Mouse (Mus musculus) hindbrain, embryonic 12.5 days (tissue): ENCODE measurements around the gene Oog2. TPM values are rescaled to one million over a fixed set of nuclear protein-coding genes. Genes with fewer than 3 reads are reported as not detected.
"Not testable (repeated sequence)": the region's sequence is repeated elsewhere in the genome, so short reads cannot be mapped to it uniquely, and the experiment has no call there.

Experiments
- ATAC-seq: fragments of 200-750 bp; cut with Nextera tagmentation; 2 replicates; pipeline ENCODE4 v1.8.0; 2017; ENCODE audit warnings: moderate TSS enrichment; ENCODE audit not compliant: low FRiP score
- H3K27ac ChIP-seq: fragments of 300-500 bp; sonication (generic); 2 replicates; pipeline ENCODE4 v1.5.1; 2016; ENCODE audit warnings: mild to moderate bottlenecking
- H3K27me3 ChIP-seq: fragments of 300-500 bp; sonication (generic); 2 replicates; pipeline ENCODE4 v1.6.1; 2016; ENCODE audit warnings: mild to moderate bottlenecking
- H3K36me3 ChIP-seq: fragments of 300-500 bp; sonication (generic); 2 replicates; pipeline ENCODE4 v1.6.1; 2016; ENCODE audit warnings: mild to moderate bottlenecking
- H3K4me1 ChIP-seq: fragments of 300-500 bp; sonication (generic); 2 replicates; pipeline ENCODE4 v1.6.1; 2016
- H3K4me2 ChIP-seq: fragments of 300-500 bp; sonication (generic); replicated peaks from 2 replicates; pipeline ENCODE4 v1.6.1; 2016; ENCODE audit warnings: mild to moderate bottlenecking
- H3K4me3 ChIP-seq: fragments of 300-500 bp; sonication (generic); 2 replicates; pipeline ENCODE4 v1.5.1; 2016; ENCODE audit warnings: mild to moderate bottlenecking
- H3K9ac ChIP-seq: fragments of 300-500 bp; sonication (generic); 2 replicates; pipeline ENCODE4 v1.6.1; 2016; ENCODE audit warnings: mild to moderate bottlenecking, moderate library complexity
- H3K9me3 ChIP-seq: fragments of 300-500 bp; sonication (generic); replicated peaks from 2 replicates; pipeline ENCODE4 v1.6.1; 2016; ENCODE audit warnings: mild to moderate bottlenecking
- WGBS: fragments of 180-500 bp; shearing (Covaris S2); methylation state at CpG from one replicate; pipeline ENCODE4 v1.1.7; 2016; 5-methylcytosine and 5-hydroxymethylcytosine counted together
- polyA plus RNA-seq: library from polyadenylated mRNA; unstranded; fragments of >200 nt; fragmentation: Nextera tagmentation; extraction: Ambion mirVana; gene quantifications from 2 replicates; pipeline ENCODE4 v1.2.1, GENCODE M21; 2016

Gene Oog2
- polyA plus RNA-seq, result not detected in 2 replicates

- Histone ChIP-seq H3K4me1 (no peaks in the 10 kb centered on the region), H3K36me3 (no peaks in the 10 kb centered on the region), H3K9ac (no peak within 1 kb of the TSS), H3K27ac (no peak within 1 kb of the TSS), H3K4me3 (no peak within 1 kb of the TSS), H3K4me2 (no peak within 1 kb of the TSS), H3K9me3 (peaks cover 38% of the 10 kb centered on the region), H3K27me3 (no peaks in the 10 kb centered on the region)
- 42% methylated on average over 1 of the region's 1 CpGs for WGBS
- ATAC-seq, result no peak
Measured at GRCm38 (mm10) chr4:144190419-144190818, at the start of gene Oog2. Gene Oog2, plus strand, starts transcription at chr4:144190719.

GRCm38 (mm10) chr4:144162563-144162962, 28.0 kb upstream of the Oog2 start, which contains the start of gene Oog3:
Gene Oog3, minus strand, starts transcription at chr4:144162663.
- 71% methylated on average over 1 of the region's 1 CpGs for WGBS

GRCm38 (mm10) chr4:144213218-144213617, 22.7 kb downstream of the Oog2 start, which contains the start of gene C87977:
Gene C87977, minus strand, starts transcription at chr4:144213318.
- H3K4me2 ChIP-seq, ATAC-seq: not testable (repeated sequence)
- WGBS, result 77% methylated on average over 1 of the region's 1 CpGs

More at GRCm38 (mm10) chr4:144162563-144162962, 28.0 kb upstream of the Oog2 start, which contains the start of gene Oog3:
- no peak for ATAC-seq
- Histone ChIP-seq H3K4me1 (no peaks in the 10 kb centered on the region), H3K9ac (no peak within 1 kb of the TSS), H3K27ac (no peak within 1 kb of the TSS), H3K27me3 (no peaks in the 10 kb centered on the region), H3K4me2 (no peak within 1 kb of the TSS), H3K9me3 (peaks cover 75% of the 10 kb centered on the region), H3K4me3 (no peak within 1 kb of the TSS), H3K36me3 (no peaks in the 10 kb centered on the region)

More at GRCm38 (mm10) chr4:144213218-144213617, 22.7 kb downstream of the Oog2 start, which contains the start of gene C87977:
- H3K27ac ChIP-seq, H3K27me3 ChIP-seq, H3K36me3 ChIP-seq, H3K4me1 ChIP-seq, H3K9ac ChIP-seq, H3K4me3 ChIP-seq: not testable (repeated sequence)
- H3K9me3 ChIP-seq, result peaks cover 19% of the 10 kb centered on the region; the same call in 1 of the 2 replicates

Other genes with a start within 250 kb of the Oog2 start
- gene Pramef25, start 239.7 kb upstream of the Oog2 start, polyA plus RNA-seq, result not detected in 2 replicates
- gene Gm13101, start 223.8 kb upstream of the Oog2 start, polyA plus RNA-seq, result not detected in 2 replicates
- not detected in 2 replicates for gene Pramef17, start 196.3 kb upstream of the Oog2 start, polyA plus RNA-seq
- gene Pramel4, start 131.6 kb upstream of the Oog2 start, polyA plus RNA-seq, result not detected in 2 replicates
- gene Gm13102, start 84.2 kb upstream of the Oog2 start, polyA plus RNA-seq, result not detected in 2 replicates
- gene Oog3, start 28.1 kb upstream of the Oog2 start, polyA plus RNA-seq, result not detected in 2 replicates
- not detected in 2 replicates for gene C87977, start 22.6 kb downstream of the Oog2 start, polyA plus RNA-seq
- gene Pramel5, start 89.8 kb downstream of the Oog2 start, polyA plus RNA-seq, result not detected in 2 replicates
- not detected in 2 replicates for gene Gm13128, start 139.5 kb downstream of the Oog2 start, polyA plus RNA-seq
- not detected in 2 replicates for gene Gm13119, start 167.2 kb downstream of the Oog2 start, polyA plus RNA-seq
- not detected in 2 replicates for gene Pramef20, start 187.2 kb downstream of the Oog2 start, polyA plus RNA-seq
- 0.14 TPM in 1 of 2 replicates, not detected in the other for gene Pramef12, start 217.7 kb downstream of the Oog2 start, polyA plus RNA-seq
- 0.22 and 0.33 TPM in 2 replicates for gene 1700012P22Rik, start 248.1 kb downstream of the Oog2 start, polyA plus RNA-seq